Mouse (Mus musculus): ENCODE results near the gene Ncoa6. TPM values are rescaled to one million over a fixed set of nuclear protein-coding genes. Genes with fewer than 3 reads are reported as not detected.

The Ncoa6 gene
- polyA plus RNA-seq, 1 experiment from 2014 or later, result 5.1 TPM

- ATAC-seq (ENCODE audit: low read depth), result peak; percentile 49
Observed at GRCm38 (mm10) chr2:155357686-155358399, 115.9 kb downstream of the Ncoa6 start.

DNA sequence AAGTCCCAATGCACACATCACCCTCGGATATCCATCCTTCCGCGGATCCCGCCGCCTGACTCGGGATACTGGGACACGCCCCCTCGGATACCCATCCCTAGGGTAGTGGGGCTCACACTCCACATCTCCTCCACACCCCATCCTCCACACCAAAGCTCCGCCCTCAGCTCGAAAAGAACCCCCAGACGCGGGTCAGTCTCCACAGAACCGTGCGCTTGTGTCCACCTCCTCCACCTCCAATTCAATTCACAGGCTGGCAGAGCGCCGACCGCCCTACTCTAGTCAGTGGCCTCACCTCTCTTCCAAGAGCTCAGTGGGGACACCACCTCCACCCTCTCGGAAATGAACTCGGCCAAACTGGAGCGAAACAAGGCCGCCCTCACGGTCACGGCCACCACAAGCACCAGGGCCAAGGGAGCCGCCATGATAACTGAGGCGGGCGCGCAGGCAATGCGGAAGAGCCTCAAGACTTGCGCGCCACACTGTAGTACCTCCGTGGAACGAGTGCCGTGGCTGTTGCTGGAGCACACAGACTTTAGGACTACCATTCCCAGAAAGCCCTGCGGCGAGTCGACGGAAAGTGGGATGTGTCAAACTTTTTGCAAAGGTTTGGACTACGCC is 116.6 kb downstream of the Ncoa6 start, which contains the start of gene Pigu:
Pigu (minus strand) TSS at position 460 of the 621 bp plus-strand sequence.
- Histone ChIP-seq H3K36me3 (ENCODE audit: control insufficient read depth, insufficient read depth) (no peaks in the 10 kb centered on the region), H3K4me2 (ENCODE audit: low read depth, low read length) (peak within 1 kb of the TSS; percentile 88), H3K27ac (ENCODE audit: low read length) (peak within 1 kb of the TSS; percentile 84), H3K27me3 (ENCODE audit: control insufficient read depth, insufficient read depth, low read depth, low read length) (no peaks in the 10 kb centered on the region), H3K4me1 (ENCODE audit: control insufficient read depth, low read depth, low read length) (peaks cover 15% of the 10 kb centered on the region), H3K9me3 (replicated peaks; ENCODE audit: control insufficient read depth, low read length) (no peaks in the 10 kb centered on the region), H3K4me3 (ENCODE audit: low read depth, low read length) (peak within 1 kb of the TSS; percentile 68), H3K9ac (ENCODE audit: low read depth, low read length) (peak within 1 kb of the TSS; percentile 67)
- ATAC-seq (ENCODE audit: low read depth), result peak; percentile 97
- WGBS (ENCODE audit: insufficient replicate concordance), result 0% methylated on average over 38 of the region's 38 CpGs

More at GRCm38 (mm10) chr2:155357686-155358399, 115.9 kb downstream of the Ncoa6 start:
- Histone ChIP-seq H3K4me1 (ENCODE audit: control insufficient read depth, low read depth, low read length) (peaks cover 15% of the 10 kb centered on the region), H3K9ac (ENCODE audit: low read depth, low read length) (peak overlapping the region; percentile 61), H3K36me3 (ENCODE audit: control insufficient read depth, insufficient read depth) (no peaks in the 10 kb centered on the region), H3K4me3 (ENCODE audit: low read depth, low read length) (peak overlapping the region; percentile 68), H3K27ac (ENCODE audit: low read length) (peak overlapping the region; percentile 84), H3K9me3 (replicated peaks; ENCODE audit: control insufficient read depth, low read length) (no peaks in the 10 kb centered on the region), H3K4me2 (ENCODE audit: low read depth, low read length) (peak overlapping the region; percentile 88), H3K27me3 (ENCODE audit: control insufficient read depth, insufficient read depth, low read depth, low read length) (no peaks in the 10 kb centered on the region)
- 8% methylated on average over 14 of the region's 14 CpGs for WGBS (ENCODE audit: insufficient replicate concordance)

DNA sequence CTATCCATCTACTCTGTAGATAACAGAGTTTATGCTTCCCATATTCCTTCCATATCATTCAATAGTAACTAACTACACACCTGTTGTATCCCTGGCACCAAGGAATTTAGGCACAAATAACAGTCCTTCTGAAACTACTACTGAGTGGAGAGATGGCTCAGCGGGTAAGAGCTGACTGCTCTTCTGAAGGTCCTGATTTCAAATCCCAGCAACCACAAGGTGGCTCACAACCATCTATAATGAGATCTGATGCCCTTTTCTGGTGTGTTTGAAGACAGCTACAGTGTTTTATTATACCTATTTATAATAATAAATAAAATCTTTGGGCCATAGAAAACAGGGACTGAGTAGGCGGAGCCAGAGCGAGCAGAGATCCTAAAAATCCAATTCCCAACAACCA is 119.3 kb downstream of the Ncoa6 start:
- Histone ChIP-seq H3K4me3 (ENCODE audit: low read depth, low read length) (no peak overlapping the region), H3K27me3 (ENCODE audit: control insufficient read depth, insufficient read depth, low read depth, low read length) (no peaks in the 10 kb centered on the region), H3K9me3 (replicated peaks; ENCODE audit: control insufficient read depth, low read length) (no peaks in the 10 kb centered on the region), H3K27ac (ENCODE audit: low read length) (no peak overlapping the region), H3K36me3 (ENCODE audit: control insufficient read depth, insufficient read depth) (no peaks in the 10 kb centered on the region), H3K4me1 (ENCODE audit: control insufficient read depth, low read depth, low read length) (peaks cover 15% of the 10 kb centered on the region), H3K9ac (ENCODE audit: low read depth, low read length) (no peak overlapping the region), H3K4me2 (ENCODE audit: low read depth, low read length) (no peak overlapping the region)
- no peak for ATAC-seq (ENCODE audit: low read depth)
- WGBS (ENCODE audit: insufficient replicate concordance), result 79% methylated on average over 3 of the region's 3 CpGs

- Histone ChIP-seq H3K4me3 (ENCODE audit: low read depth, low read length) (no peak overlapping the region), H3K27me3 (ENCODE audit: control insufficient read depth, insufficient read depth, low read depth, low read length) (no peaks in the 10 kb centered on the region), H3K4me1 (ENCODE audit: control insufficient read depth, low read depth, low read length) (no peaks in the 10 kb centered on the region), H3K27ac (ENCODE audit: low read length) (no peak overlapping the region), H3K4me2 (ENCODE audit: low read depth, low read length) (no peak overlapping the region), H3K9me3 (replicated peaks; ENCODE audit: control insufficient read depth, low read length) (no peaks in the 10 kb centered on the region), H3K9ac (ENCODE audit: low read depth, low read length) (no peak overlapping the region), H3K36me3 (ENCODE audit: control insufficient read depth, insufficient read depth) (no peaks in the 10 kb centered on the region)
- no peak for ATAC-seq (ENCODE audit: low read depth)
- 61% methylated on average over 1 of the region's 1 CpGs for WGBS (ENCODE audit: insufficient replicate concordance)
Observed at GRCm38 (mm10) chr2:155346670-155347069, 127.0 kb downstream of the Ncoa6 start.

MicroRNA genes within 50 kb of the gene (microRNA counts, 519-probe panel; counts per million panel counts)
- microRNA mmu-miR-695, result 2,389 counts per million, percentile 57 among the panel's probes with 10 or more counts

Small RNA genes lying within 50 kb of the gene (microRNA-seq; reads per million reads assigned to microRNA genes)
- not detected for gene Mir695

Other genes starting within 250 kb of the Ncoa6 start
- gene Dynlrb1, start 237.4 kb downstream of the Ncoa6 start, polyA plus RNA-seq (2015; fragmentation: Nextera tagmentation; extraction: Ambion mirVana), result 111 TPM in 2 replicates
- 20.6 and 25.9 TPM in 2 replicates for gene Map1lc3a, start 197.6 kb downstream of the Ncoa6 start, polyA plus RNA-seq (2015; fragmentation: Nextera tagmentation; extraction: Ambion mirVana)
- gene Pigu, start 116.5 kb downstream of the Ncoa6 start, polyA plus RNA-seq (2015; fragmentation: Nextera tagmentation; extraction: Ambion mirVana), result 20.6 and 22.1 TPM in 2 replicates
- gene Trp53inp2, start 92.8 kb downstream of the Ncoa6 start, polyA plus RNA-seq (2015; fragmentation: Nextera tagmentation; extraction: Ambion mirVana), result 4.4 and 5.7 TPM in 2 replicates
- gene Acss2, start 44.1 kb upstream of the Ncoa6 start, polyA plus RNA-seq (2015; fragmentation: Nextera tagmentation; extraction: Ambion mirVana), result 24.6 and 29.6 TPM in 2 replicates
- 0.17 and 0.20 TPM in 2 replicates for gene Ggt7, start 44.3 kb upstream of the Ncoa6 start, polyA plus RNA-seq (2015; fragmentation: Nextera tagmentation; extraction: Ambion mirVana)
- 77.8 and 81.1 TPM in 2 replicates for gene Gss, start 118.9 kb upstream of the Ncoa6 start, polyA plus RNA-seq (2015; fragmentation: Nextera tagmentation; extraction: Ambion mirVana)
- 0.94 and 1.7 TPM in 2 replicates for gene Myh7b, start 137.3 kb upstream of the Ncoa6 start, polyA plus RNA-seq (2015; fragmentation: Nextera tagmentation; extraction: Ambion mirVana)
- gene Trpc4ap, start 218.5 kb upstream of the Ncoa6 start, polyA plus RNA-seq (2015; fragmentation: Nextera tagmentation; extraction: Ambion mirVana), result 49.7 and 50.7 TPM in 2 replicates